ENCODE assay signal across 25 mouse cellular contexts in genomic region chr16:94260938-94261630, GRCm38 (mm10). TPM values are rescaled to one million over a fixed set of nuclear protein-coding genes. Genes with fewer than 3 reads are reported as not detected.
A peak's percentile ranks its signal among the peaks of the same experiment; 100 is the strongest.
DNase-seq lines count a peak whose midpoint lies in the region; ATAC-seq and TF ChIP-seq lines count a peak whose summit lies in the region.
"Had no signal": no experiment of that assay in that cellular context is flagged by ENCODE, and none has a peak within 500 bp of the region (broad histone marks: within the 10 kb centered on the region; RNA-seq: fewer than 3 reads in every experiment).

No protein-coding gene starts in this region.

- no peak overlapping the region for H3K4me3 ChIP-seq in embryonic facial prominence, embryonic 13.5 days
- no peak overlapping the region for H3K4me3 ChIP-seq in embryonic facial prominence, embryonic 10.5 days
- H3K4me3 ChIP-seq in layer of hippocampus, adult 2 months: no peak overlapping the region
- H3K4me3 ChIP-seq: embryonic facial prominence, embryonic 12.5 days; heart, adult 2 months; heart, embryonic 10.5 days; heart, embryonic 13.5 days had no signal

- H3K27ac ChIP-seq in embryonic facial prominence, embryonic 13.5 days: peak overlapping the region; percentile 44; the same call in 1 of the 2 replicates
- H3K27ac ChIP-seq in embryonic facial prominence, embryonic 10.5 days (replicated peaks): no peak overlapping the region
- peak overlapping the region; percentile 43; the same call in 1 of the 2 replicates for H3K27ac ChIP-seq in layer of hippocampus, adult 2 months
- H3K27ac ChIP-seq: embryonic facial prominence, embryonic 12.5 days; heart, adult 2 months; heart, embryonic 10.5 days; heart, embryonic 13.5 days; hindbrain, embryonic 14.5 days; hindbrain, postnatal 0 days had no signal

- no peak overlapping the region for H3K9ac ChIP-seq in embryonic facial prominence, embryonic 13.5 days
- H3K9ac ChIP-seq: embryonic facial prominence, embryonic 12.5 days; forebrain, postnatal 0 days; heart, embryonic 13.5 days; hindbrain, embryonic 14.5 days had no signal

- ATAC-seq in embryonic facial prominence, embryonic 13.5 days (ENCODE audit: insufficient number of reproducible peaks, insufficient read depth, low FRiP score, low TSS enrichment, low read depth): no peak
- ATAC-seq: forebrain, embryonic 14.5 days; forebrain, postnatal 0 days; hindbrain, postnatal 0 days; inflammation-experienced regulatory T-cells, adult 6 months had no signal

- no peaks in the 10 kb centered on the region; the same call in 1 of the 2 replicates for H3K27me3 ChIP-seq in embryonic facial prominence, embryonic 13.5 days
- no peaks in the 10 kb centered on the region for H3K27me3 ChIP-seq in embryonic facial prominence, embryonic 10.5 days (replicated peaks; ENCODE audit: low read depth, poor library complexity, severe bottlenecking)
- H3K27me3 ChIP-seq: embryonic facial prominence, embryonic 12.5 days; heart, embryonic 13.5 days had no signal

- TF ChIP-seq CTCF in layer of hippocampus, adult 2 months (conservative IDR thresholded peaks at IDR 0.05): no peak

- no peaks in the 10 kb centered on the region for H3K9me3 ChIP-seq in embryonic facial prominence, embryonic 13.5 days
- no peaks in the 10 kb centered on the region for H3K9me3 ChIP-seq in embryonic facial prominence, embryonic 10.5 days
- H3K9me3 ChIP-seq: embryonic facial prominence, embryonic 12.5 days; heart, embryonic 10.5 days; heart, embryonic 13.5 days had no signal

- H3K4me1 ChIP-seq in embryonic facial prominence, embryonic 13.5 days: peaks cover 13% of the 10 kb centered on the region
- peaks cover 10% of the 10 kb centered on the region for H3K4me1 ChIP-seq in embryonic facial prominence, embryonic 10.5 days
- H3K4me1 ChIP-seq: heart, embryonic 10.5 days; heart, embryonic 13.5 days had no signal

- H3K4me2 ChIP-seq in embryonic facial prominence, embryonic 13.5 days: no peak overlapping the region
- H3K4me2 ChIP-seq: embryonic facial prominence, embryonic 12.5 days; heart, embryonic 13.5 days; hindbrain, embryonic 14.5 days had no signal

- DNase-seq in embryonic facial prominence, embryonic 10.5 days (ENCODE audit: low spot score): no peak
- peak in 1 of 2 experiments; percentile 9 for DNase-seq in layer of hippocampus, adult 2 months (ENCODE audit: low spot score in 2 of 2)
- DNase-seq in layer of hippocampus, postnatal 14 days (ENCODE audit: low spot score in 2 of 2): no peak
- DNase-seq in right cerebral cortex, postnatal 14 days: peak; percentile 19
- no peak for DNase-seq in right cerebral cortex, postnatal 36 days (ENCODE audit: low spot score in 2 of 2)
- peak; percentile 26 for DNase-seq in gonadal fat pad, adult 2 months (ENCODE audit: low read depth)
- DNase-seq in spleen, postnatal 4 days (ENCODE audit: low spot score in 2 of 2): no peak
- DNase-seq: adrenal gland, postnatal 10 days; adrenal gland, postnatal 36 days; cerebellum, adult 18-20 months; cerebellum, adult 9-10 months; cerebellum, postnatal 14 days; forebrain, postnatal 0 days; gastrocnemius, postnatal 36 days; heart, adult 2 months; heart, postnatal 14 days; heart, postnatal 4 days had no signal

- 81% methylated on average over 19 of the region's 19 CpGs for WGBS in embryonic facial prominence, embryonic 13.5 days
- WGBS in embryonic facial prominence, embryonic 10.5 days: 92% methylated on average over 19 of the region's 19 CpGs

- H3K36me3 ChIP-seq in embryonic facial prominence, embryonic 13.5 days: no peaks in the 10 kb centered on the region
- no peaks in the 10 kb centered on the region for H3K36me3 ChIP-seq in embryonic facial prominence, embryonic 10.5 days (replicated peaks)
- H3K36me3 ChIP-seq: embryonic facial prominence, embryonic 12.5 days had no signal

RNA-seq across cellular contexts. Expression of gene Hlcs, which starts 52.3 kb away (rescaled TPM):
- 10.0 and 10.5 TPM in 2 replicates for polyA plus RNA-seq in embryonic facial prominence, embryonic 13.5 days (2015; fragmentation: Nextera tagmentation; extraction: Ambion mirVana)
- 12.2 and 13.1 TPM in 2 replicates for polyA plus RNA-seq in embryonic facial prominence, embryonic 10.5 days (2016; fragmentation: Nextera tagmentation; extraction: Ambion mirVana)
- total RNA-seq in layer of hippocampus, adult 2 months (2021): 10 to 100 TPM; 14.0 to 15.2 TPM
- 10 to 100 TPM; 12.8 to 13.7 TPM for total RNA-seq in layer of hippocampus, postnatal 14 days (2021)
- polyA plus RNA-seq in gonadal fat pad, adult 2 months (2012; rRNA removed): 13.0 and 13.6 TPM in 2 replicates

Comparison
In these comparisons a context has a peak if more than half of its experiments do, and no peak if none do; other contexts are left out.
1. DNase-seq: peak in right cerebral cortex, postnatal 14 days (single experiment) and gonadal fat pad, adult 2 months (single experiment); none in embryonic facial prominence, embryonic 10.5 days (single experiment), layer of hippocampus, postnatal 14 days (0 of 2), right cerebral cortex, postnatal 36 days (0 of 2) and spleen, postnatal 4 days (0 of 2).